Mouse (Mus musculus) CH12.LX (cell line): ENCODE measurements around the gene Mrps33.

Experiments
- GABPA ChIP-seq: IDR thresholded peaks from 2 replicates; pipeline ENCODE4 v1.6.1; 2012; ENCODE audit warnings: low read depth, low read length, improper control_type of control experiment, inconsistent platforms; ENCODE audit not compliant: insufficient replicate concordance
- TCF12 ChIP-seq: IDR thresholded peaks from 2 replicates; pipeline ENCODE4 v1.6.1; 2014; ENCODE audit warnings: low read depth, mild to moderate bottlenecking, inconsistent platforms, low read length, improper control_type of control experiment

DNA sequence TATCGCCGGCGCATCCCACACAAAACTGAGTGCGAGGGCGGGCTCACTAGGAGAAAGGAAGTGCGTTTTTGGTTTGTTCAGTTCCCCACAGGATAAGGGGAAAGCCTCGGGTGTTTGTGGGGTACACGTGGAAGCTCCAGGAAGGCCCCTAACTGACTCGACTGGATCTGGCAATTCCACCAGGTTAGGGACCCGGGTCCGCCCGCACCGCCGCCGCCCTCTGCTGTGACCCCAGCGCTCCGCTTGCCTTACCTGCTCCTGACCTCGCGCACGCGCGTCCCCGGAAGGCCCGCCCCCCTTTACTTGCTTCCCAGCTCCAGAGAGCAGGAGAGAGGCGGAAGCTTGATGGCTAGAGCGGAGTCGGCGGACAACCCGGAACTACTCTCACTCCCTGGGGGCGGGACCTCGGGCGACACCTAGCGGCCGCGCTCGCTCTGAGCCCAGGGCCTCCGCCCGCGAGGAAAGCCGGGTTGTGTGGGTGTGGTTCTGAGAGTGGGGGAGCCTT lies at the start of gene Mrps33:
- TF ChIP-seq GABPA, result peak; percentile 82; the same call in 1 of the 2 replicates
- TF ChIP-seq TCF12, result peak; percentile 89
